Mouse (Mus musculus) midbrain, embryonic 14.5 days (tissue): ENCODE data around the gene Pdzd2. TPM values are rescaled to one million over a fixed set of nuclear protein-coding genes. Genes with fewer than 3 reads are reported as not detected.

ENCODE experiments used
- ATAC-seq: fragments of 200-750 bp; cut with Nextera tagmentation; 2 replicates; pipeline ENCODE4 v1.8.0; 2017; ENCODE audit warnings: moderate number of reproducible peaks, moderate library complexity; ENCODE audit not compliant: low FRiP score, low TSS enrichment
- DNase-seq: peaks from one replicate; pipeline ENCODE4 v3.0.0-alpha.2; 2015
- H3K27ac ChIP-seq: fragments of 300-500 bp; sonication (generic); replicated peaks from 2 replicates; pipeline ENCODE4 v1.5.1; 2014; ENCODE audit warnings: mild to moderate bottlenecking, low read depth, low read length, moderate library complexity
- H3K27me3 ChIP-seq: fragments of 300-500 bp; sonication (generic); 2 replicates; pipeline ENCODE4 v1.6.1; 2014; ENCODE audit warnings: low read length, control low read depth, mixed read lengths; ENCODE audit not compliant: control insufficient read depth, insufficient read depth
- H3K36me3 ChIP-seq: fragments of 300-500 bp; sonication (generic); 2 replicates; pipeline ENCODE4 v1.6.1; 2014; ENCODE audit warnings: low read length, control low read depth; ENCODE audit not compliant: control insufficient read depth, insufficient read depth
- H3K4me1 ChIP-seq: fragments of 300-500 bp; sonication (generic); 2 replicates; pipeline ENCODE4 v1.6.1; 2014; ENCODE audit warnings: mild to moderate bottlenecking, antibody characterized with exemption, low read length, control low read depth; ENCODE audit not compliant: control insufficient read depth, insufficient read depth
- H3K4me2 ChIP-seq: fragments of 300-500 bp; sonication (generic); 2 replicates; pipeline ENCODE4 v1.6.1; 2014; ENCODE audit warnings: mild to moderate bottlenecking, low read length, moderate library complexity
- H3K4me3 ChIP-seq: fragments of 300-500 bp; sonication (generic); replicated peaks from 2 replicates; pipeline ENCODE4 v1.5.1; 2014; ENCODE audit warnings: low read depth, low read length
- H3K9ac ChIP-seq: fragments of 300-500 bp; sonication (generic); replicated peaks from 2 replicates; pipeline ENCODE4 v1.6.1; 2014; ENCODE audit warnings: mild to moderate bottlenecking, low read length, moderate library complexity
- H3K9me3 ChIP-seq: fragments of 300-500 bp; sonication (generic); 2 replicates; pipeline ENCODE4 v1.6.1; 2016; ENCODE audit warnings: low read length, control low read depth, mixed read lengths; ENCODE audit not compliant: control insufficient read depth
- WGBS: fragments of 180-500 bp; shearing (Covaris S2); extraction: QIAGEN DNeasy Blood & Tissue Kit; methylation state at CpG from one replicate; pipeline ENCODE4 v1.1.7; 2014; 5-methylcytosine and 5-hydroxymethylcytosine counted together
- polyA plus RNA-seq: library from polyadenylated mRNA; unstranded; fragments of >200 nt; fragmentation: Nextera tagmentation; extraction: Ambion mirVana; gene quantifications from 2 replicates; pipeline ENCODE4 v1.2.1, GENCODE M21; 2014

Pdzd2 gene
- polyA plus RNA-seq, 1 experiment from 2014 or later = 11.2 TPM

DNA sequence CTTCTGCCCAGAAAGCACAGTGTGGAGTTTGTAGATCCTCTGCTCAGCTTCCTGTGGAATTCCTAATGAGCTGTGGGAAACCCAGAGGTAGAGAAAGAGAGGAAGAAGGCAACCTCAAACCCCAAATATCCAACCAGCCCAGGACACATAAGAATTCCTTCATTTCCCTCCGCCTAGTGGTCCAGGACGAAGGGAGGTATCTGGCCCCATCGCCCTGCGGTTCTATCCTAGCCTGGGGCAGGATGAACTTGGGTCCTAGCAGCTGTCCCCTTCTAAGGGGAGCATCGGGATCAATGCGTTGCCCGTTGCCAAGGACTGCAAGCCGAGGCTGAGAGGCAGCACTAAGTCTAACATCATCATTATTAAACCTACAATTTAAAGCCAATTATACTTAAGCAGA lies 104.8 kb downstream of the Pdzd2 start:
- no peak for ATAC-seq

DNA sequence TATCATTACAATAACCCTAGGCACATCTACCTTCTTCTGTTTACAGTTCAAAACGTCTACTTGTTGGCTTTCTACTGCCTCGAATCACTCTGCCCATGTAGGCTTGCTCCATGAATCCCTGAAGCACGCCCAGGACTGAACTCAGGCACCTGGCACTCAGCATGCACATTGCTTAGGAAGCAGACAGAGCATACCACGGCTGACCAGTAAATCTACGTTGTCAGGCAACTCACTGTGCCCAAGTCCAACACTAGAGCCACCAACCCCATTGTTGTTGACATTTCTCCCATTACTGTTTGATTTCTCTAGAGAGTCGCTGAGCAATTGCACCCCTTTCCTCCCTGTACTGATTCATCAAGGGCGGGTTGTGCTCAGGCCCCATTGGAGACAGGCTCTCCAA lies 110.6 kb downstream of the Pdzd2 start:
- H3K36me3 ChIP-seq = no peaks in the 10 kb centered on the region
- no peak for DNase-seq
- 86% methylated on average over 7 of the region's 7 CpGs for WGBS

More for the DNA sequence above, 104.8 kb downstream of the Pdzd2 start:
- Histone ChIP-seq H3K36me3 (no peaks in the 10 kb centered on the region), H3K4me2 (no peak overlapping the region), H3K9me3 (no peaks in the 10 kb centered on the region), H3K27me3 (no peaks in the 10 kb centered on the region), H3K27ac (no peak overlapping the region), H3K4me3 (no peak overlapping the region), H3K9ac (no peak overlapping the region), H3K4me1 (no peaks in the 10 kb centered on the region)
- 84% methylated on average over 8 of the region's 8 CpGs for WGBS
- DNase-seq = no peak

DNA sequence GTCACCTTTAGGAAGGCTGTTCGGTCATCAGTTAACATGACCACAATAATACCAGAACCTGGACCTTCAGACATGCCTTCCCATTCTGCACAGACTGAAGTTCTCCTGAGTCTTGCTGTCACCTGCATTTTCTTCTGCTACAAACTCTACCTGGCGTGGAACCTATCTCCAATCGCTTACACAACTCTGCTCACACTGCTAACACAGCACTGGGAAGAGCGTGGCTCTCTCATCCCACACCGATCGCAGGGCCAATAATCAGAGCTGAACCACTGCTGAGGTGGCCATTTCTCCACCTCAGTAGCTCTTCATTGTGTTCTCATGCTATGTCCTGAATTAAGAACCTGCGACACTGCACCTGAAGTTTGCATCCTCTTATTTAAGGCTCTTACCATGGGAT lies 111.3 kb downstream of the Pdzd2 start:
- no peaks in the 10 kb centered on the region for H3K27me3 ChIP-seq
- H3K4me3 ChIP-seq = no peak overlapping the region
- no peak for DNase-seq
- no peaks in the 10 kb centered on the region for H3K9me3 ChIP-seq
- ATAC-seq = no peak
- H3K4me1 ChIP-seq = no peaks in the 10 kb centered on the region
- H3K27ac ChIP-seq = no peak overlapping the region
- no peak overlapping the region for H3K4me2 ChIP-seq
- H3K36me3 ChIP-seq = no peaks in the 10 kb centered on the region
- 95% methylated on average over 7 of the region's 7 CpGs for WGBS
- no peak overlapping the region for H3K9ac ChIP-seq

More for the DNA sequence above, 110.6 kb downstream of the Pdzd2 start:
- H3K27ac ChIP-seq = no peak overlapping the region
- H3K9me3 ChIP-seq = no peaks in the 10 kb centered on the region
- H3K27me3 ChIP-seq = no peaks in the 10 kb centered on the region
- H3K9ac ChIP-seq = no peak overlapping the region
- no peak overlapping the region for H3K4me2 ChIP-seq
- H3K4me1 ChIP-seq = no peaks in the 10 kb centered on the region
- ATAC-seq = no peak
- no peak overlapping the region for H3K4me3 ChIP-seq

DNA sequence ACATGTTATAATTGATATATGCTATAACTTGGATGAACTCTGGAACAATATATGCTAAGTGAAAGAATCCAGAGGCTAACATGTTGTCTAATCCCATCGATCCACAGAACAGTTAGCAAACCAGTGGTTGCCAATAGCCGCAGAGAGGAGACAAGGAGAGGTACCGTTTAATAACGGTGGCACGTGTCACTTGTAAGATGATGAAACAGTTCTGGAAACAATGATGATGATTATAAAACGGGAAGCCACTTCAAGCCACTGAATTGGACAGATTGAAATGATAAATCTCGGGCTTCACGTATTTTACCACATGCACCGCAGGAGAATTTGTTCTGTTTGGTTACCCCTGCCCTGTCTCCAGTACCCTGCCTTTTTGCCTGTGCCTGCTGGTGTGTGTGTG lies 112.8 kb downstream of the Pdzd2 start:
- no peak overlapping the region for H3K9ac ChIP-seq
- H3K27ac ChIP-seq = no peak overlapping the region
- H3K4me3 ChIP-seq = no peak overlapping the region
- H3K9me3 ChIP-seq = no peaks in the 10 kb centered on the region
- DNase-seq (no peak), ATAC-seq (no peak)
- H3K36me3 ChIP-seq = no peaks in the 10 kb centered on the region
- 0 out of 2 replicates have a peak, but pooled peaks cover 8% of the 10 kb centered on the region for H3K4me1 ChIP-seq
- H3K27me3 ChIP-seq = no peaks in the 10 kb centered on the region
- WGBS = 90% methylated on average over 9 of the region's 9 CpGs
- no peak overlapping the region for H3K4me2 ChIP-seq

DNA sequence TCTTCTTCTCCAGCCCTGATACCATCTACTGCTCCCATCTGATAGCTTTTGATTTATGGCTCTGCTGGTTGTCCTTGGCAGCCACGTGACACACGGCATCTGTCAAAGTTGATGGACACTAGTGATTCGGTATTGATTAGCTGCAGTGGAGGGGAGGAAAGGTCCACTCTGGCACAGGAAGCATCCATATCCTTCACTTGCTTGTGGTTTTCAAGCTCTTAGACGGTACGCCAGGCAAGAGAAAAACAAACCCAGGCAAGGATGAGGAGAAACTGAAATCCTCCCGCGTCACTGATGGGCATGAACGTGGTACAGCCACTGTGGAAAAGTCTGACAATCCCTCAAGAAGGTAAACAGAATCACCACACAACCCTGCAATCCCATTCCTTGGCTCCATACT lies 113.6 kb downstream of the Pdzd2 start:
- ATAC-seq (no peak), DNase-seq (no peak)
- Histone ChIP-seq H3K4me3 (no peak overlapping the region), H3K36me3 (no peaks in the 10 kb centered on the region), H3K27me3 (no peaks in the 10 kb centered on the region), H3K4me1 (0 out of 2 replicates have a peak, but pooled peaks cover 9% of the 10 kb centered on the region), H3K4me2 (no peak overlapping the region), H3K9ac (no peak overlapping the region), H3K27ac (no peak overlapping the region), H3K9me3 (no peaks in the 10 kb centered on the region)
- 81% methylated on average over 8 of the region's 8 CpGs for WGBS

DNA sequence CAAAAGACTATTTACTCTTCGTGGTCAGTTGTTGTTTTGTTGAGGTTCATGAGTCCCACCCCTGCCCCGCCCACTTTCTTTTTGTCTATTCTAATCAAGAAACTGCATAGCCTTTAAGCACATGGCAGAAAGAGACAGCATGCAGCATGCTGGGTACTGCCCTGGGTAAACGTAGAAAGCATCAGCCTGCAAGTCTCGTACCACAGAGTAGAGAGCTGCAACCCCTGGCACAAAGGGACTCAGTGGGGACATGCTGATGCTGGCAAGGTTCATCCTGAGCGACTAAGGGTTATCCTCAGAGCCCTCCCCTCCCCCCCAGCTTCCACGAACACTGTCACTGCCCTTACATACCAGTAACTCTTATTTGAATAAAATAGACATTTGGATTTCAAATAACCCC lies 114.2 kb downstream of the Pdzd2 start:
- Histone ChIP-seq H3K9me3 (no peaks in the 10 kb centered on the region), H3K4me2 (no peak overlapping the region), H3K9ac (no peak overlapping the region), H3K4me3 (no peak overlapping the region), H3K27me3 (no peaks in the 10 kb centered on the region), H3K36me3 (no peaks in the 10 kb centered on the region), H3K27ac (no peak overlapping the region), H3K4me1 (0 out of 2 replicates have a peak, but pooled peaks cover 9% of the 10 kb centered on the region)
- DNase-seq (no peak), ATAC-seq (peak; percentile 35; the same call in 1 of the 2 replicates)
- WGBS = 43% methylated on average over 6 of the region's 6 CpGs

DNA sequence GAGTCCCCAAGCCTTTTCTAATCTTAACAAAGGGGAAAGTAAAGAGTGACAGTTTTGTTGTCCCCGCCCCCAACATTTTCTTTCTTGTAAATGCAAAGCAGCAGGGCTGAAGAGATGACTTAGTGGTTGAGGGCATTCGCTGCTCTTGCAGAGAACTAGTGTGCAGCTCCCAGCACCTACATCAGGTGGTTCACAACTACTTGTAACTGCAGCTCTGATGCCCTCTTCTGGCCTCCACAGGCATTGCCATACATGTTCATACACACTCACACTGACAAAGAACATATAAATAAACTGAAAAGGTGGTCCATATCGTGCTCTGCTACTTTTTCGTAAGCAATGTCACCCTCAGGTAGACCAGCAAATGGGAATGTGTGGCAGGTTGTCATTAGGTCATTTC lies 116.2 kb downstream of the Pdzd2 start:
- WGBS = 91% methylated on average over 4 of the region's 4 CpGs
- Histone ChIP-seq H3K27ac (no peak overlapping the region), H3K4me3 (no peak overlapping the region), H3K4me1 (0 out of 2 replicates have a peak, but pooled peaks cover 9% of the 10 kb centered on the region), H3K27me3 (no peaks in the 10 kb centered on the region), H3K36me3 (no peaks in the 10 kb centered on the region), H3K9ac (no peak overlapping the region), H3K9me3 (no peaks in the 10 kb centered on the region), H3K4me2 (no peak overlapping the region)
- ATAC-seq (no peak), DNase-seq (no peak)

DNA sequence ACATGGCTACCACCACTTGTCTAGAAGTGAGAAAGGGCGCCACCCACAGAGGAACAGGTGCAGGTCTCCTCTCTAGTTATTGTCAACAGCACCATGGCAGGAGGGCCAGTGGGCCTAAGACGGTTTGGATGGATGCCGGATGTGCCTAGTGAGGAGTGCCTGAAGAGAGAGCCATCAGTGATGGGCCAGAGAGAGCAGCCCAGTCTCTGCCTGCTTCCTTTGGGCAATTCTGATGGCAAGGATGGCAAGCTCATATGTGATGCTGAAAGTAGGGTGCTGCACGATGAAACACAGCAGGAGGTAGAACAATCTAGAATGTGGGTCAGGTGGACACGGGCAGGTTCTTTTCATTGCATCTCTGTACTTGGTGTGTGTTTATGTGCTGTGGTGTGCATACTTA lies 117.0 kb downstream of the Pdzd2 start:
- ATAC-seq (no peak), DNase-seq (no peak)
- Histone ChIP-seq H3K36me3 (no peaks in the 10 kb centered on the region), H3K4me2 (no peak overlapping the region), H3K27ac (no peak overlapping the region), H3K9me3 (no peaks in the 10 kb centered on the region), H3K4me1 (0 out of 2 replicates have a peak, but pooled peaks cover 9% of the 10 kb centered on the region), H3K9ac (no peak overlapping the region), H3K27me3 (no peaks in the 10 kb centered on the region), H3K4me3 (no peak overlapping the region)
- 96% methylated on average over 5 of the region's 5 CpGs for WGBS

DNA sequence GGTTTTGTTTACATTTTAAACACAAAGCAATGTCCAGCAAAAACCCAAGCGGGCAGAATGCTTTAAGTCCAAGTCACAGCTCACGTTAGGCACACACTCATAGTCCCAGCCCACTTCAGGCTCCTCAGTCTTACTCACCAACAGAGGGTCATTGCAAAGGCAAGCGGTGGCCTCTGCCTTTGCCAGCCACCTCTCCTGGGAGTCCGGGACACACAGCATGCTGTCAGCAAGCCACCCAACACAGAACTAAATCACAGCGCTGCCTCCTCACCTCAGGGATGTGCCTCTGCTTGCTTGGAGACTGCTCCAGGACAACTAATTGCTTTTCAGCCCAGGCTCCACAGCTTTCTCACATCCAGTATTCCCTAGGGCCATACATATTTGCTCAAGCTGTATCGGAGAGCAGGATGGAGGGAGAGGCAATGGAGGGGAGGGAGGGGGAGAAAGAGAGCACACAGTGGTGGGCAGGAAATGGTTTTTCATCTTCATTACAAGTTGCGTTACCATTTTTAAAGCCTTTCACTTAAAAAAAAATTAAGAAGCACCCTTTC lies 117.6 kb downstream of the Pdzd2 start:
- WGBS = 56% methylated on average over 7 of the region's 7 CpGs
- 0 out of 2 replicates have a peak, but pooled peaks cover 9% of the 10 kb centered on the region for H3K4me1 ChIP-seq
- H3K4me3 ChIP-seq = no peak overlapping the region
- H3K27ac ChIP-seq = no peak overlapping the region
- peak; percentile 44; the same call in 1 of the 2 replicates for ATAC-seq
- no peaks in the 10 kb centered on the region for H3K36me3 ChIP-seq
- DNase-seq = peak; percentile 52
- H3K9ac ChIP-seq = no peak overlapping the region
- H3K9me3 ChIP-seq = no peaks in the 10 kb centered on the region
- H3K4me2 ChIP-seq = no peak overlapping the region
- no peaks in the 10 kb centered on the region for H3K27me3 ChIP-seq
